Mouse (Mus musculus) B cell, adult (primary cell): Measurements from ENCODE around the gene Saa3. TPM values are rescaled to one million over a fixed set of nuclear protein-coding genes. Genes with fewer than 3 reads are reported as not detected.

Experiments used
- total RNA-seq: library from RNA; stranded (reverse); gene quantifications from 4 replicates; pipeline ENCODE4 v1.2.4, GENCODE M21; 2023; ENCODE audit not compliant: inconsistent age

Gene Saa3
- 0.90 TPM in 1 of 4 replicates, not detected in the others for total RNA-seq

DNA sequence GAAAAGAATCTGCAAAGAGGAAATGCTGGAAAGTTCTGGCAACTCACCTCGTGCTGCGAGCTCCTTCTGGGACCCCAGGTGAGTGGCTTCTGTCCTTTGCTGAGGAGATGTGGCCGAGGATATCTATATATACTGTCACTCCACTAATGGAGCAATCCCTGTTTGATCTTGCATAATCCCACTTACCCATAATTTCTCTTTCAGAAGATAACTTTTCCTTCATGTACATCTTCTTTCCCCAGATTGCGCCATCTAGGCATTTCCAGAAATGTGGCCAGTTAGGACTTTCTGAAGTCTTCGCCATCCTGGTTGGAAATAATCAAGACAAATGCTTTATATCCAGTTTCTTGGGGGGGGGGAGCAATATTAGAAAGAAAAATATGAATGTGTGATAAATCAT is at the start of gene Saa3:
Gene Saa3 (minus strand): TSS at position 101 of the 400 bp plus-strand sequence.

GRCm38 (mm10) chr7:46751490-46751889 is 36.0 kb upstream of the Saa3 start, which contains the start of gene Saa2:
TSS of gene Saa2 (plus strand) at chr7:46751790.

DNA sequence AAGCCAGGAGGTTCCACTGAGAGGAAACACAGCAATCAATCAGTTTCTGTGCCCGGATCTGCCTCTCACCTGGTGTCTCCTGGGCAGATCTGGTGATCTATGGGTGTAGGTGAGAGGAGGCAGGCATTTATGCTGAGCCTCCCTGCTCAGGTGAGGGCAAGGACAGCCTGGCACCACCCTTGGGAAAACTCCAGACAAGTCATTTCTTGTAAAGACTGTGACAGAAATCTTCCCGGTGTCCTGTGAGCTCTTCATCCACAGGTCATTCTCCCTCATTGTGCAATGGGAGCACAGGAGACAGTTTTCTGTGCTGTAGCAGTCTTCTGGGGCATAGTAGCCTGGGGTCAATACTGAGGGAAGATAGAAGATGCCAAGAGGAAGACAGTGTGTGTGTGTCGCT is 27.4 kb upstream of the Saa3 start, which contains the start of gene Saa1:
Gene Saa1 (minus strand): TSS at position 101 of the 400 bp plus-strand sequence.

GRCm38 (mm10) chr7:46732458-46732857 is 17.0 kb upstream of the Saa3 start, which contains the start of gene Saa4:
TSS of gene Saa4 (minus strand) at chr7:46732603.

DNA sequence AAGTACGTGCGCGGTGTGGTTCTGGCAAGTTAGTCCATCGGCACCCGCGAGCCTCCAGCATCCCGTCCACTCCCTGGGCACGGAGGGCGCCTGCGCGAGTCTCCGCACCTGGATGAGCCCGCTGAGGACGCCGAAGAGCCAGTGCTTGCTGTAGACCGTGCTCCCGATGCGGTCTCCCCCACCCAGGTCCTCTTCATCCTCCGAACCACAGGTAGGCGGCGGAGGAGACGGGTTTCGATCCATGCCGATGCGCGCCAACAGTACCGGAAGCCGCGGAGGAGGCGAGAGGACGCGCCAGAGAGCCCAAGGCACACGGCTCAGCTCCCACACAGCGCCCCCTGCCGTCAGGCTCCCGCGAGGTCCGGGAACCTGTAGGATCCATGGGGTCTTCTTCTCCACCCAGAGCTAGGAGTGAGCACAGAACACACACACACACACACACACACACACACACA is 5.1 kb downstream of the Saa3 start, which contains the start of gene Saal1:
Gene Saal1 (minus strand): TSS at position 291 of the 455 bp plus-strand sequence.

DNA sequence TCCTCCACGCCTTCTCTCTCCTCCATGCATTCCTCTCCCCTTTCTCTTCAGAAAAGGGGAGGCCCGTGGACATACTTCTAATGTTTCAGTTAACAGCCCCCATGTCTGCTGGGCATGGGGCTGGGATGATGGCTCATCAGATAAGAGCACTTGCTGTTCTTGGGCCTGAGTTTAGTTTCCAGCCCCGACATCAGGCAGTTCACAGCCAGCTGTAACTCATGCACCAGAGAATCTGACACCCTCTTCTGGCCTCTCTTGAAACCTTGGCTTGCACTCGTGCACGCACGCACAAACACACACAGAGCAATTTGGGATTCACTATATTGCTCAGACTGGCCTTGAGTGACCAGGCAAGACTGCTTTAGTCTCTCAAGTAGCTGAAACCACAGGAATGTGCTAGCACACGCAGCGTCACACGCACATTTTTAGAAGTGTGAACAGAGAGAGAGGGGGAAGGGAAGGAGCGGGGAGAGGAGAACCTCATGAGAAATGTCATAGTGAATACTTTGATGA is 43.3 kb downstream of the Saa3 start, which contains the start of gene Tph1:
Gene Tph1 (minus strand): TSS at position 378 of the 513 bp plus-strand sequence.

Other genes starting within 250 kb of the Saa3 start
- 22.1 to 27.1 TPM (median 23.8 TPM) in 4 replicates for gene Sergef, start 75.9 kb downstream of the Saa3 start, total RNA-seq
- not detected in 4 replicates for gene Tph1, start 43.2 kb downstream of the Saa3 start, total RNA-seq
- gene Saal1, start 5.0 kb downstream of the Saa3 start, total RNA-seq: 14.0 to 16.3 TPM (median 14.9 TPM) in 4 replicates
- gene Saa4, start 16.9 kb upstream of the Saa3 start, total RNA-seq: not detected in 4 replicates
- gene Saa1, start 27.3 kb upstream of the Saa3 start, total RNA-seq: not detected in 4 replicates
- not detected in 4 replicates for gene Saa2, start 36.1 kb upstream of the Saa3 start, total RNA-seq
- 52.4 to 64.3 TPM (median 57.5 TPM) in 4 replicates for gene Hps5, start 80.4 kb upstream of the Saa3 start, total RNA-seq
- 55.3 to 67.0 TPM (median 62.3 TPM) in 4 replicates for gene Gtf2h1, start 80.4 kb upstream of the Saa3 start, total RNA-seq
- gene Ldha, start 125.8 kb upstream of the Saa3 start, total RNA-seq: 177 to 194 TPM (median 177 TPM) in 4 replicates
- not detected in 4 replicates for gene Ldhc, start 145.5 kb upstream of the Saa3 start, total RNA-seq
- gene Tsg101, start 204.3 kb upstream of the Saa3 start, total RNA-seq: 55.6 to 62.8 TPM (median 60.6 TPM) in 4 replicates
- gene Uevld, start 242.8 kb upstream of the Saa3 start, total RNA-seq: 4.6 to 8.5 TPM (median 6.1 TPM) in 4 replicates